Mouse (Mus musculus) small intestine, adult 2 months (tissue): ENCODE measurements around the gene Kcnb1.

Source experiments
- CTCF ChIP-seq: fragments of 200-500 bp; IDR thresholded peaks from 2 replicates; pipeline ENCODE4 v1.5.1; 2012; ENCODE audit warnings: low read depth, mild to moderate bottlenecking, control low read depth, inconsistent platforms, low read length, moderate library complexity, mixed read lengths; ENCODE audit not compliant: insufficient replicate concordance, insufficient read length; ENCODE audit errors: extremely low read depth
- POLR2A ChIP-seq: fragments of 200-500 bp; IDR thresholded peaks from 2 replicates; pipeline ENCODE4 v1.6.1; 2012; ENCODE audit warnings: low read depth, mild to moderate bottlenecking, control low read depth, inconsistent platforms, low read length, moderate library complexity

GRCm38 (mm10) chr2:167120186-167120830, 69.6 kb downstream of the Kcnb1 start:
- TF ChIP-seq CTCF = no peak
- no peak for TF ChIP-seq POLR2A
